Mouse (Mus musculus): ENCODE measurements around the gene Ahcyl2. TPM values are rescaled to one million over a fixed set of nuclear protein-coding genes. Genes with fewer than 3 reads are reported as not detected.

Gene Ahcyl2
- polyA plus RNA-seq, 1 experiment from 2014 or later = 28.9 TPM

DNA sequence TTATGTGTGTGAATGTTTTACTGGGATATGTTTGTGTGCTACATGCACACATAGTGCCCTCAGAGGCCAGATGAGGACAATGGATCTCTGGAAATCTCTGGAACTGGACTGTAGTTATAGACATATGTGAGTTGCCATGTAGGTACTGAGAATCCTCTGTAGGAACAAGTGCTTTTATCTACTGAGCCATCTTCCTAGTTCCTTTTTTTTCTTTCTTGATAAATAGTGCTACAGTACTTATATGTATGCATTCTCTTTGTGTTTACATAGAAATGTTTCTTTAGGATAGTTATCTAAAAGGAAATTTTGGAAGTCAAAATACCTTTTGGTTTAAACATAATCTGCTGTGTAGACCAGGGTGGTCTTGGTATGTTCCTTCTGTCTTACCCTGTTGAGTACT, 12.3 kb downstream of the Ahcyl2 start:
- H3K36me3 ChIP-seq (ENCODE audit: control insufficient read depth, insufficient read depth, low read length) = no peaks in the 10 kb centered on the region
- no peaks in the 10 kb centered on the region for H3K4me1 ChIP-seq (ENCODE audit: control insufficient read depth, insufficient read depth, low read length)
- ATAC-seq (ENCODE audit: low read depth) = no peak
- H3K4me3 ChIP-seq (ENCODE audit: low read depth, low read length) = no peak overlapping the region
- H3K4me2 ChIP-seq (ENCODE audit: low read depth, low read length) = no peak overlapping the region
- no peaks in the 10 kb centered on the region for H3K27me3 ChIP-seq (ENCODE audit: control insufficient read depth, insufficient read depth, low read length)
- no peak overlapping the region for H3K27ac ChIP-seq (ENCODE audit: low read depth, low read length)
- H3K9ac ChIP-seq (replicated peaks; ENCODE audit: low read depth, low read length) = no peak overlapping the region
- H3K9me3 ChIP-seq (ENCODE audit: control insufficient read depth, low read length) = no peaks in the 10 kb centered on the region

DNA sequence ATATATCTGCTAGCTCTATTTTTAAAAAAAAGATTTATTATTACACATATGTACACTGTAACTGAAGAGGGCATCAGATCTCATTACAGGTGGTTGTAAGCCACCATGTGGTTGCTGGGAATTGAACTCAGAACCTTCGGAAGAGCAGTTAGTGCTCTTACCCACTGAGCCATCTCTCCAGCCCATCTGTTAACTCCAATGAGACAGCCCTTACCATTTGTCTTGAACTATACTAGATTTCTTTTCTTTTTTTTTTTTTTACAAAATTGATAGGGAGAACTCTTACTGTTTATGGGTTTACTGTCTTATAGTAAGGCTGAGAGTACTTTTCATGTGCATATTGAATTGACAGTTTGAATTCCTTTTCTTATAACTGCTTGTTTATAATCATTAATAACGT, 12.8 kb downstream of the Ahcyl2 start:
- no peak for ATAC-seq (ENCODE audit: low read depth)
- Histone ChIP-seq H3K27me3 (ENCODE audit: control insufficient read depth, insufficient read depth, low read length) (no peaks in the 10 kb centered on the region), H3K27ac (ENCODE audit: low read depth, low read length) (no peak overlapping the region), H3K36me3 (ENCODE audit: control insufficient read depth, insufficient read depth, low read length) (no peaks in the 10 kb centered on the region), H3K9me3 (ENCODE audit: control insufficient read depth, low read length) (no peaks in the 10 kb centered on the region), H3K9ac (replicated peaks; ENCODE audit: low read depth, low read length) (no peak overlapping the region), H3K4me3 (ENCODE audit: low read depth, low read length) (no peak overlapping the region), H3K4me1 (ENCODE audit: control insufficient read depth, insufficient read depth, low read length) (no peaks in the 10 kb centered on the region), H3K4me2 (ENCODE audit: low read depth, low read length) (no peak overlapping the region)
- 89% methylated on average over 2 of the region's 2 CpGs for WGBS

DNA sequence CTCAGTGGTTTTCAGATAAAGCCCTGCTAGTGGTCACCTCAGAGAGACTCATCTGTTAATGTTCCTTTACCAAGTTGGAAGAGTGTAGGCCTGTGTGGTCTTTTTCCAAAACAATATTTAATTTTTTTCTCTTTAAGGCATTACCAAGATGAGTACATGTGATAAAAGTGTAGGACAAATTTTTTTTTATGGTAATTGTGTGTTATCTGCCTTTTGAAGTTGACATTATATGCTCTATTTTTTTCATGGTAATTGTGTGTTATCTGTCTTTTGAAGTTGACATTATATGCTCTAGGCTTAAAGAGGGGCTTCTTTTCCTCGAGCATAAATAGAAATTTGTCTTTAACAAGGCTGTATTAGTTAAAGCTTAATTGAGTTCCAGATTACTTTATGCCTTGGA, 14.4 kb downstream of the Ahcyl2 start:
- H3K9me3 ChIP-seq (ENCODE audit: control insufficient read depth, low read length) = no peaks in the 10 kb centered on the region
- H3K27ac ChIP-seq (ENCODE audit: low read depth, low read length) = no peak overlapping the region
- no peak overlapping the region for H3K4me2 ChIP-seq (ENCODE audit: low read depth, low read length)
- H3K4me1 ChIP-seq (ENCODE audit: control insufficient read depth, insufficient read depth, low read length) = no peaks in the 10 kb centered on the region
- no peak overlapping the region for H3K4me3 ChIP-seq (ENCODE audit: low read depth, low read length)
- no peak for ATAC-seq (ENCODE audit: low read depth)
- no peaks in the 10 kb centered on the region for H3K27me3 ChIP-seq (ENCODE audit: control insufficient read depth, insufficient read depth, low read length)
- no peak overlapping the region for H3K9ac ChIP-seq (replicated peaks; ENCODE audit: low read depth, low read length)
- WGBS = 63% methylated on average over 1 of the region's 1 CpGs
- H3K36me3 ChIP-seq (ENCODE audit: control insufficient read depth, insufficient read depth, low read length) = no peaks in the 10 kb centered on the region

DNA sequence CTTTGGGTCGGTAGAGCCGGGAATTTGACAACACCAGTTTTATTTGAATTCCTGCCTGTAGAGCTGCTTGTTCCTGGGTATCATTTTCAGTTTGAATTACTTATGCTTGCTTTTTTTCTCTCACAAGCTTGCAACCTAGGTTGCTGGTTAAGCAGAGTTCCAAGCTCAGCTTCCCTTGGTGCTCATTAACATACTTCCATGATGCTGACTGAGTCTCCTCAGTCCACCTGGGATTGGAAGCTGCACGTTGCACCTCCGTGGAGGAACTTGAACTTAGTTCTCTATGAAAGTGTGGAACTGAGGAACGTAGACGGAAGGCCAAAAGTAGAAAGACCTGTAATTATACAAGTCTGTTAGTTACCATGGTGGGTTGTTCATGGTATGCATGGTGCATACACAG, 16.1 kb downstream of the Ahcyl2 start:
- H3K9me3 ChIP-seq (ENCODE audit: control insufficient read depth, low read length) = no peaks in the 10 kb centered on the region
- no peaks in the 10 kb centered on the region for H3K27me3 ChIP-seq (ENCODE audit: control insufficient read depth, insufficient read depth, low read length)
- H3K4me1 ChIP-seq (ENCODE audit: control insufficient read depth, insufficient read depth, low read length) = no peaks in the 10 kb centered on the region
- ATAC-seq (ENCODE audit: low read depth) = no peak
- H3K9ac ChIP-seq (replicated peaks; ENCODE audit: low read depth, low read length) = no peak overlapping the region
- H3K27ac ChIP-seq (ENCODE audit: low read depth, low read length) = no peak overlapping the region
- no peaks in the 10 kb centered on the region for H3K36me3 ChIP-seq (ENCODE audit: control insufficient read depth, insufficient read depth, low read length)
- 92% methylated on average over 6 of the region's 6 CpGs for WGBS
- no peak overlapping the region for H3K4me3 ChIP-seq (ENCODE audit: low read depth, low read length)
- no peak overlapping the region for H3K4me2 ChIP-seq (ENCODE audit: low read depth, low read length)

DNA sequence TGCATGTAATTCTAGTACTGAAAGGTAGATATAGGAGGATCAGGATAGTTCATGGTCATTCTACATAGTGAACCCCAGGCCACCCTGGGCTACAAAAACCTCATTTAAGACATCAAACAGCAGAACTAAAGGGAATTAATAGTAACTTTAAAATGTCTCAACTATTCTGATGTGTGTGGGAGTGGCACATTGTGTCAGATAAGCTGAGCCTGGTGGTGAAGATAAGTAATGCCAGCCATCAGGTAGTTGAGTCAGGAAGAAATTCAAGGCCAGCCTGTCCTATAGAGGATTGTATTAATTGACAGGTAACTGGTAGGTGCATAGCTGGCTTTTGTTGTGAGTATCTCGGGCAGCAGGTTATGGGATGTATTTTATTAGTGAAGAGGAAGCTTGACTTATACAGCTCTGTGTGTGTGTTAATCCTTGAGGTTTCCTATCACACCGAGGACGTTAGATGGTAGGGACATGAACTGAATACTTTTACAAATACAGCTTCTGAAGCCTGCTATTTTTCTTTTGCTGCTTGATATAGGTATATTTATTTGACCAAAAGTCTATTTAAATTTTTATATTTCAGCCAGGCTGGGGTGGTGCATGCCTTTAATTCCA, 16.7 kb downstream of the Ahcyl2 start:
- Histone ChIP-seq H3K4me2 (ENCODE audit: low read depth, low read length) (no peak overlapping the region), H3K9ac (replicated peaks; ENCODE audit: low read depth, low read length) (no peak overlapping the region), H3K36me3 (ENCODE audit: control insufficient read depth, insufficient read depth, low read length) (no peaks in the 10 kb centered on the region), H3K27me3 (ENCODE audit: control insufficient read depth, insufficient read depth, low read length) (no peaks in the 10 kb centered on the region), H3K9me3 (ENCODE audit: control insufficient read depth, low read length) (no peaks in the 10 kb centered on the region), H3K4me1 (ENCODE audit: control insufficient read depth, insufficient read depth, low read length) (no peaks in the 10 kb centered on the region), H3K4me3 (ENCODE audit: low read depth, low read length) (no peak overlapping the region), H3K27ac (ENCODE audit: low read depth, low read length) (no peak overlapping the region)
- WGBS = 88% methylated on average over 3 of the region's 3 CpGs
- no peak for ATAC-seq (ENCODE audit: low read depth)

DNA sequence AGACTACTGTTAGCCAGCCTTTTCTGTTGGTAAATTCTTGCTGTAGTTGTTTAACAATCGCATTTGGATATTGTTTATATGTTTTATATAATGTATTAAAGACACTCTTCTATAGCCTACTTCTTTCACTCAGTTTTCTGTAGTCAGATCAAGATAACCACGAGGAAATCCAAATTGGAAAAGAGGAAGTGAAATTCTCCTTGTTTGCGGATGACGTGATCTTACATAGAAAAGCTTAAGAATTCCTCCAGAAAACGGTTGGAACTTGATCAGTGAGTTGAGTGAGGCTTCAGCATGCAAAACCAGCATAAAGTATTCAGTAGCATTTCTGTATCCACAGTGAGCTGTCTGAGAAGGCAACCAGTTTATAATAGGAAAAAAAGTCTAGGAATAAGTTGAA, 17.9 kb downstream of the Ahcyl2 start:
- H3K27me3 ChIP-seq (ENCODE audit: control insufficient read depth, insufficient read depth, low read length) = no peaks in the 10 kb centered on the region
- no peak overlapping the region for H3K27ac ChIP-seq (ENCODE audit: low read depth, low read length)
- 92% methylated on average over 5 of the region's 5 CpGs for WGBS
- no peaks in the 10 kb centered on the region for H3K36me3 ChIP-seq (ENCODE audit: control insufficient read depth, insufficient read depth, low read length)
- no peak overlapping the region for H3K4me2 ChIP-seq (ENCODE audit: low read depth, low read length)
- ATAC-seq (ENCODE audit: low read depth) = no peak
- H3K4me3 ChIP-seq (ENCODE audit: low read depth, low read length) = no peak overlapping the region
- no peak overlapping the region for H3K9ac ChIP-seq (replicated peaks; ENCODE audit: low read depth, low read length)
- H3K9me3 ChIP-seq (ENCODE audit: control insufficient read depth, low read length) = no peaks in the 10 kb centered on the region
- no peaks in the 10 kb centered on the region for H3K4me1 ChIP-seq (ENCODE audit: control insufficient read depth, insufficient read depth, low read length)

DNA sequence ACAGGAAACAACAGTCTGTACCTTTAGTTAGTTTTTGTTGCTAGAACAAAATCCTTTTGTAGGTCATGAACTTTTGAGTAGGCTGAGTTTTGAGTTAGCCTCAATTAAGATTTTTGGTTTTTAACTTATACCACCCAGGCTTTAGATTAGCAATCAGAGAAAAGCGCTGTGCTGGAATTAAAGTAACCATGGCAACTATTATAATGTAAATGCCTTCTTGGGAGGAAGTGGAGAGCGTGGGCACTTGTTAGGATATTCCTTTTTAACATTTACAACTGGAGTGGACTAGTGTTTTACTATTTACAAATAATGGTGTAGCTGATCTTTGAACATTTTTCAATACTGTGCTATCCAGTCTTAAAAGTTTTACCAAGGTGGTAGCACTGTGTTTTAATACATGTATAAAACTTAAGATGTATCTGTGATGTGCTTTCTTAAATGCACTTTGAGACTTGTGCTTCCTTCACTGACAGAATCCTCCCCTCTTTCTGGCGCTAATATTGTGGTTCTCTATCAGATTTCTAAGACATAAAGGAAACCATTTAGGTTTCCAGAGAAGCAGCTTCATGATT, 21.1 kb downstream of the Ahcyl2 start:
- H3K9ac ChIP-seq (replicated peaks; ENCODE audit: low read depth, low read length) = no peak overlapping the region
- no peak overlapping the region for H3K4me3 ChIP-seq (ENCODE audit: low read depth, low read length)
- H3K27ac ChIP-seq (ENCODE audit: low read depth, low read length) = no peak overlapping the region
- ATAC-seq (ENCODE audit: low read depth) = no peak
- no peak overlapping the region for H3K4me2 ChIP-seq (ENCODE audit: low read depth, low read length)
- no peaks in the 10 kb centered on the region for H3K9me3 ChIP-seq (ENCODE audit: control insufficient read depth, low read length)
- H3K4me1 ChIP-seq (ENCODE audit: control insufficient read depth, insufficient read depth, low read length) = no peaks in the 10 kb centered on the region
- H3K36me3 ChIP-seq (ENCODE audit: control insufficient read depth, insufficient read depth, low read length) = no peaks in the 10 kb centered on the region
- no peaks in the 10 kb centered on the region for H3K27me3 ChIP-seq (ENCODE audit: control insufficient read depth, insufficient read depth, low read length)
- WGBS = 26% methylated on average over 3 of the region's 3 CpGs

DNA sequence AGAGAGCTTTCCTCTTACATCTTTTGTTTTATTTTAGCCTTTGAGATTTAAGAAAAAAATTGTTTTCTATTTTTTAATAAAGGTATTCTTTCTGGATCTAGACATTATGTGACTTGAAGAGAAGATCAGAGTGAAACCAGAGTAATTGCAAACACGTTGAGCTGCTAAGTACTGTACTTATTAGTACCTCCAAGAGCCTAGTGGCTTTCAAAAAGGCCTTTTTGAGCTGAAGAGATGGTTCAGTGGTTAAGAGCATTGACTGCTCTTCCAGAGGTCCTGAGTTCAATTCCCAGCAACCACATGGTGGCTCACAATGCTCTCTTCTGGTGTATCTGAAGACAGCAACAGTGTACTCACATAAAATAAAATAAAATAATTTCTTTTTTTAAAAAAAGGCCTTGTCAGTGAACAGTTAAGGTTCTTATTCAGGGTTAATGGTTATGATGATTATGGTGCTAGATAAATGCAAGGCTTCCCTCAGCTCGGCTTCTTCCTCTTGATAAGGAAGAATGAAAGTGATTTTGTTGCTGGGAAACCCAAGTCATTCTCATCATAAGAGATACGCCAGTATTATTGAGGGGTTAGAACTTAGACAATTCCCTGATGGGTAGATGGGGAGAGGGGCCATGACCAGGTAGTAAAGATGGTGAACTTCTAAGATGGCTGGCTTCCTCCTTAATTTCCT, 22.3 kb downstream of the Ahcyl2 start:
- Histone ChIP-seq H3K4me1 (ENCODE audit: control insufficient read depth, insufficient read depth, low read length) (no peaks in the 10 kb centered on the region), H3K27me3 (ENCODE audit: control insufficient read depth, insufficient read depth, low read length) (no peaks in the 10 kb centered on the region), H3K9me3 (ENCODE audit: control insufficient read depth, low read length) (no peaks in the 10 kb centered on the region), H3K9ac (replicated peaks; ENCODE audit: low read depth, low read length) (no peak overlapping the region), H3K4me3 (ENCODE audit: low read depth, low read length) (no peak overlapping the region), H3K36me3 (ENCODE audit: control insufficient read depth, insufficient read depth, low read length) (no peaks in the 10 kb centered on the region), H3K4me2 (ENCODE audit: low read depth, low read length) (no peak overlapping the region), H3K27ac (ENCODE audit: low read depth, low read length) (no peak overlapping the region)
- no peak for ATAC-seq (ENCODE audit: low read depth)
- WGBS = 94% methylated on average over 3 of the region's 3 CpGs

DNA sequence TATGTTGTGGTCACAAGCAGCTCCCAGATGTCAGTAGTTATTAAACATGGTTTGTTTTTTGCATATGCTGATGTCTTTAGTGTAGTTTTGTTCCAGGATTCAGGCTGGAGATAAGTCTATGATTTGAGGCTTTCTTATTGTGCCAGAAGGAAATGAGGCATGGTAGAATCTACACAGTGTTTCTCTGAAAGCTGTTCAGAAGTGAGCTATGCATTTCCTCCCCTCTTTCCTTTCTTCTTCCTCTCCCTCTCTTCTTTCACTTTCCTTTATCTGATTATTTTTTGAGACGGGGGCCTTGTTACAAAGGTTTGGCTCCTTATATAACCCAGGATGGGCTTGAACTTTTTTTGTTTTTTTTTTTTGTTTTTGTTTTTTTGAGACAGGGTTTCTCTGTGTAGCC, 25.7 kb downstream of the Ahcyl2 start:
- H3K4me1 ChIP-seq (ENCODE audit: control insufficient read depth, insufficient read depth, low read length) = no peaks in the 10 kb centered on the region
- ATAC-seq (ENCODE audit: low read depth) = no peak
- no peak overlapping the region for H3K27ac ChIP-seq (ENCODE audit: low read depth, low read length)
- WGBS = 85% methylated on average over 1 of the region's 1 CpGs
- H3K4me2 ChIP-seq (ENCODE audit: low read depth, low read length) = no peak overlapping the region
- H3K9ac ChIP-seq (replicated peaks; ENCODE audit: low read depth, low read length) = no peak overlapping the region
- no peaks in the 10 kb centered on the region for H3K36me3 ChIP-seq (ENCODE audit: control insufficient read depth, insufficient read depth, low read length)
- no peaks in the 10 kb centered on the region for H3K9me3 ChIP-seq (ENCODE audit: control insufficient read depth, low read length)
- no peak overlapping the region for H3K4me3 ChIP-seq (ENCODE audit: low read depth, low read length)
- no peaks in the 10 kb centered on the region for H3K27me3 ChIP-seq (ENCODE audit: control insufficient read depth, insufficient read depth, low read length)

Measured in neural tube, embryonic 14.5 days (tissue).